In the genomic region with DNA sequence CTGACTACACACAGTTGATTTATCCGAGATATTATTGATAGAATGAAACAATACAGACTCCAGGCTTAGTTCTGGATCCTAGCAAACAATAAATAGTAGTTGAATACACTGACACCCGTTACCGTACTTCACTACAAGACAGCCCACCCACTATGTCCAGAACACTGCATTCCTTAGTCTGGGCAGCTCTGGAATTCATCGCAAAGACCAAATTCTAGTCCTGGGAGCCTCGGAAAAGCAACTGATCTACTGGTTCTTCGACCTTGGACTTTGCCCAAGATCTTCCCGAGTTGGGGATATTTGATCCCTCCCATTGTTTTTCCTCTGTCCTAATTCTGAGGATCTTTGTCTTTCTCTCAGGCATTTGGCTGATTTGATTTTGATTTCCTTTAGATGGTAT, we compare ENCODE assay signal across 8 mouse cellular contexts. TPM values are rescaled to one million over a fixed set of nuclear protein-coding genes. Genes with fewer than 3 reads are reported as not detected.
DNase-seq lines count a peak whose midpoint lies in the region; ATAC-seq lines count a peak whose summit lies in the region.

No protein-coding gene starts in this region.

- no peak overlapping the region; the same call in 1 of the 2 replicates for H3K9ac ChIP-seq in intestine, embryonic 14.5 days (ENCODE audit: low read length)
- H3K9ac ChIP-seq in midbrain, embryonic 16.5 days (ENCODE audit: low read depth, low read length): no peak overlapping the region; the same call in 1 of the 2 replicates

- no peaks in the 10 kb centered on the region for H3K9me3 ChIP-seq in embryonic facial prominence, embryonic 10.5 days
- H3K9me3 ChIP-seq in intestine, embryonic 14.5 days (ENCODE audit: control insufficient read depth, low read length): no peaks in the 10 kb centered on the region
- H3K9me3 ChIP-seq in midbrain, embryonic 16.5 days (replicated peaks; ENCODE audit: control insufficient read depth, low read length, poor library complexity, severe bottlenecking): no peaks in the 10 kb centered on the region

- 32% methylated on average over 7 of the region's 7 CpGs for WGBS in embryonic facial prominence, embryonic 10.5 days
- 8% methylated on average over 7 of the region's 7 CpGs for WGBS in intestine, embryonic 14.5 days
- WGBS in midbrain, embryonic 16.5 days: 28% methylated on average over 7 of the region's 7 CpGs

- no peak for ATAC-seq in intestine, embryonic 14.5 days (replicated peaks; ENCODE audit: low FRiP score, low TSS enrichment, low read depth)
- no peak for ATAC-seq in midbrain, embryonic 16.5 days
- no peak for ATAC-seq in activated CD4-positive, CD25-positive, alpha-beta regulatory T cell, adult 4 months

- H3K27me3 ChIP-seq in embryonic facial prominence, embryonic 10.5 days (replicated peaks; ENCODE audit: low read depth, poor library complexity, severe bottlenecking): no peaks in the 10 kb centered on the region
- H3K27me3 ChIP-seq in intestine, embryonic 14.5 days (replicated peaks; ENCODE audit: control insufficient read depth, insufficient read depth, low read length): no peaks in the 10 kb centered on the region
- H3K27me3 ChIP-seq in midbrain, embryonic 16.5 days (ENCODE audit: control insufficient read depth, insufficient read depth, low read depth, low read length): no peaks in the 10 kb centered on the region

- peak; percentile 77 for DNase-seq in kidney, adult 9 months
- no peak for DNase-seq in kidney, postnatal 10 days
- no peak for DNase-seq in embryonic facial prominence, embryonic 10.5 days (ENCODE audit: low spot score)
- DNase-seq in intestine, embryonic 14.5 days (ENCODE audit: low spot score): no peak
- no peak for DNase-seq in cerebellum, postnatal 36 days
- DNase-seq in layer of hippocampus, adult 9-11 months: no peak

- H3K36me3 ChIP-seq in embryonic facial prominence, embryonic 10.5 days (replicated peaks): no peaks in the 10 kb centered on the region
- H3K36me3 ChIP-seq in intestine, embryonic 14.5 days (ENCODE audit: control insufficient read depth, insufficient read depth, low read length): no peaks in the 10 kb centered on the region
- H3K36me3 ChIP-seq in midbrain, embryonic 16.5 days (ENCODE audit: control insufficient read depth, insufficient read depth, low read length): no peaks in the 10 kb centered on the region

- H3K4me2 ChIP-seq in intestine, embryonic 14.5 days (ENCODE audit: low read length): peak overlapping the region; percentile 60
- peak overlapping the region; percentile 84 for H3K4me2 ChIP-seq in midbrain, embryonic 16.5 days (ENCODE audit: low read length)

- peak overlapping the region; percentile 82 for H3K4me3 ChIP-seq in embryonic facial prominence, embryonic 10.5 days
- H3K4me3 ChIP-seq in intestine, embryonic 14.5 days (ENCODE audit: low read depth, low read length): peak overlapping the region; percentile 78
- H3K4me3 ChIP-seq in midbrain, embryonic 16.5 days (ENCODE audit: low read depth, low read length): peak overlapping the region; percentile 77

- H3K4me1 ChIP-seq in embryonic facial prominence, embryonic 10.5 days: peaks cover 43% of the 10 kb centered on the region
- peaks cover 21% of the 10 kb centered on the region for H3K4me1 ChIP-seq in intestine, embryonic 14.5 days (replicated peaks; ENCODE audit: control insufficient read depth, insufficient read depth, low read length)
- H3K4me1 ChIP-seq in midbrain, embryonic 16.5 days (ENCODE audit: control insufficient read depth, insufficient read depth, low read length): peaks cover 27% of the 10 kb centered on the region

- peak overlapping the region; percentile 96; the same call in 1 of the 2 replicates for H3K27ac ChIP-seq in embryonic facial prominence, embryonic 10.5 days (replicated peaks)
- peak overlapping the region; percentile 92; the same call in 1 of the 2 replicates for H3K27ac ChIP-seq in intestine, embryonic 14.5 days (ENCODE audit: low read depth)
- peak overlapping the region; percentile 99 for H3K27ac ChIP-seq in midbrain, embryonic 16.5 days (ENCODE audit: low read length)

RNA-seq across cellular contexts. Expression of a gene that starts 51.7 kb away (rescaled TPM):
- 24.3 and 28.3 TPM in 2 replicates for polyA plus RNA-seq in embryonic facial prominence, embryonic 10.5 days (2016; fragmentation: Nextera tagmentation; extraction: Ambion mirVana)
- polyA plus RNA-seq in intestine, embryonic 14.5 days (2014; fragmentation: Nextera tagmentation; extraction: Ambion mirVana): 18.3 and 19.2 TPM in 2 replicates
- 424 and 528 TPM in 2 replicates for polyA plus RNA-seq in midbrain, embryonic 16.5 days (2015; fragmentation: Nextera tagmentation; extraction: Ambion mirVana)
- polyA plus RNA-seq in activated CD4-positive, CD25-positive, alpha-beta regulatory T cell, adult 4 months (2017; shearing (Covaris generic)): not detected

RNA-seq across cellular contexts. Expression of a gene that starts 52.1 kb away (rescaled TPM):
- 73.7 and 74.1 TPM in 2 replicates for polyA plus RNA-seq in embryonic facial prominence, embryonic 10.5 days (2016; fragmentation: Nextera tagmentation; extraction: Ambion mirVana)
- 55.1 and 64.1 TPM in 2 replicates for polyA plus RNA-seq in intestine, embryonic 14.5 days (2014; fragmentation: Nextera tagmentation; extraction: Ambion mirVana)
- 85.7 and 93.4 TPM in 2 replicates for polyA plus RNA-seq in midbrain, embryonic 16.5 days (2015; fragmentation: Nextera tagmentation; extraction: Ambion mirVana)
- polyA plus RNA-seq in activated CD4-positive, CD25-positive, alpha-beta regulatory T cell, adult 4 months (2017; shearing (Covaris generic)): 10 to 100 TPM; 22.6 to 25.4 TPM

Comparison
In these comparisons a context has a peak if more than half of its experiments do, and no peak if none do; other contexts are left out.
1. RNA of a gene that starts 51.7 kb away (polyA plus RNA-seq): 424 to 528 TPM in midbrain, embryonic 16.5 days, 24.3 to 28.3 TPM in embryonic facial prominence, embryonic 10.5 days and 18.3 to 19.2 TPM in intestine, embryonic 14.5 days; not detected in activated CD4-positive, CD25-positive, alpha-beta regulatory T cell, adult 4 months; every median in the first group is over 10 times any median in the second.
2. Peak in every context shown above with its lines, with median percentiles within 50 percentile points of each other: H3K27ac ChIP-seq and H3K4me3 ChIP-seq.